Mouse (Mus musculus) kidney, adult 2 months (tissue): ENCODE results near the gene Arl3.

ENCODE experiments used
- CTCF ChIP-seq: fragments of 200-500 bp; conservative IDR thresholded peaks from 2 replicates; pipeline ENCODE4 v1.5.1; 2011; ENCODE audit warnings: low read depth, mild to moderate bottlenecking, control low read depth, low read length, moderate library complexity, mixed read lengths; ENCODE audit not compliant: insufficient read depth, insufficient read length
- POLR2A ChIP-seq: fragments of 200-500 bp; IDR thresholded peaks from one replicate; pipeline ENCODE4 v1.6.1; 2011; ENCODE audit warnings: low read depth, low read length, control low read depth

- TF ChIP-seq POLR2A (no peak), CTCF (no peak)
These were observed 41.6 kb downstream of the Arl3 start for GRCm38 (mm10) chr19:46531071-46532030.
